Mouse (Mus musculus): ENCODE measurements around the gene Bcl11b.

DNA sequence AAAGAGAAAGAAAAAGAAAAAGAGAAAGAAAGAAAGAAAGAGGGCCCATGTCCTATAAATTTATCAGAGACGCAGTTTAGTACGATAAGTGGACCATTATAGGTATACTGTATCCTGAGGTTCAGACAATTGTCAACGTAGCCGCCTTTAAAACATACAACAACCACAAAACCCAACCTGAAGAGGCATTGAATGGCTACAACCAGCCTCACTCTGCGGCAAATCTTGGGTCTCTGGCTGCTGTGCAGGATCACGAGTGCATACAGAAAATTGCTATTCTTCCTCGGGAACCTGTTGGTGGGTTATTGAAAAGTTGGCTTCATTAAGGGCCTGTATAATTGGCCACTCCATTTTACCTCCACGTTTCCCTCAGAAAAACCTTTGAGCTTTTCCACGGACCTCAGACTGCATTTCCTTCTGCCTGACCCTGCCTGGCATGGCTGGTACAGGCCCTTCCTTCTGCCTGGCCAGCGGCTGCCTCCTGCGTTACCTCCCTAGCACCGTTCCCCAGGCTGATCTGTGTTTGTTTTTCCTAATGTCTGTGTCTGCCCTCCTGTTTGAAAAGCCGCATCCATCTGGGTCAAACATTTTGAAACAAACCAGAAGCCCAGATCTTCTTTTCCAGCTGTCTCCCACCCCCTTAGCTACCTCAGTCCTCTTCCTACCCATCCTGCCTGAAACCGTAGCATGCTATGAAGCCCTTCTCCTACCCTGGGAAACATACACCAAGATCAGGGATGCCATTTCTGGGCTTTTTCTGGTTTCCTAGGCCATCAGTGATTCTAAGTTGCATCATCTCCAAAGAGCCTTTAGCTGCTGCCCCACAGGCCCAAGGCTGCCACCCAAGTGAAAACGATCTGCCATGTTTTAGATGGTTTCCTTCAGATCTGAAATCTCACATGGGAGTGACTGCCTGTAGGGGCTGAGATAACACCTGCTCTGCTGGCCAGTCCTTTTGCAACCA is 3.4 kb downstream of the Bcl11b start:
- TF ChIP-seq CTCF (IDR thresholded peaks at IDR 0.05; ENCODE audit: extremely low read depth, insufficient read depth, insufficient read length, insufficient replicate concordance) (no peak), POLR2A (IDR thresholded peaks at IDR 0.05; ENCODE audit: low read depth, low read length) (no peak)

All from spleen, adult 2 months (tissue).